Mouse (Mus musculus) lung, postnatal 0 days (tissue): ENCODE measurements around the gene Zmynd8. TPM values are rescaled to one million over a fixed set of nuclear protein-coding genes. Genes with fewer than 3 reads are reported as not detected.

ENCODE experiments used
- ATAC-seq: fragments of 200-750 bp; cut with Nextera tagmentation; 2 replicates; pipeline ENCODE4 v1.8.0; 2017; ENCODE audit warnings: moderate library complexity
- DNase-seq: peaks from one replicate; pipeline ENCODE4 v3.0.0-alpha.2; 2016; ENCODE audit warnings: low spot score
- H3K27ac ChIP-seq: fragments of 300-500 bp; sonication (generic); 2 replicates; pipeline ENCODE4 v1.5.1; 2014; ENCODE audit warnings: antibody characterized with exemption, mild to moderate bottlenecking, low read length, mixed read lengths
- H3K27me3 ChIP-seq: fragments of 300-500 bp; sonication (generic); replicated peaks from 2 replicates; pipeline ENCODE4 v1.6.1; 2014; ENCODE audit warnings: low read length, mixed read lengths; ENCODE audit not compliant: insufficient read depth
- H3K36me3 ChIP-seq: fragments of 300-500 bp; sonication (generic); 2 replicates; pipeline ENCODE4 v1.6.1; 2014; ENCODE audit warnings: low read length, mixed read lengths; ENCODE audit not compliant: insufficient read depth
- H3K4me1 ChIP-seq: fragments of 300-500 bp; sonication (generic); 2 replicates; pipeline ENCODE4 v1.6.1; 2014; ENCODE audit warnings: antibody characterized with exemption, low read depth, low read length, mixed read lengths; ENCODE audit not compliant: insufficient read depth
- H3K4me2 ChIP-seq: fragments of 300-500 bp; sonication (generic); replicated peaks from 2 replicates; pipeline ENCODE4 v1.6.1; 2014; ENCODE audit warnings: low read depth, mild to moderate bottlenecking, low read length, moderate library complexity, mixed read lengths
- H3K4me3 ChIP-seq: fragments of 300-500 bp; sonication (generic); 2 replicates; pipeline ENCODE4 v1.5.1; 2014; ENCODE audit warnings: low read depth, low read length
- H3K9ac ChIP-seq: fragments of 300-500 bp; sonication (generic); replicated peaks from 2 replicates; pipeline ENCODE4 v1.6.1; 2014; ENCODE audit warnings: low read depth, mild to moderate bottlenecking
- H3K9me3 ChIP-seq: fragments of 300-500 bp; sonication (generic); 2 replicates; pipeline ENCODE4 v1.6.1; 2016; ENCODE audit warnings: low read length, mixed read lengths
- CTCF ChIP-seq: IDR thresholded peaks from 2 replicates; pipeline ENCODE4 v1.5.1; 2016; ENCODE audit warnings: antibody characterized with exemption, mild to moderate bottlenecking
- EP300 ChIP-seq: IDR thresholded peaks from 2 replicates; pipeline ENCODE4 v1.6.1; 2016; ENCODE audit warnings: antibody characterized with exemption, mild to moderate bottlenecking, control low read depth
- WGBS: fragments of 180-500 bp; shearing (Covaris S2); extraction: QIAGEN DNeasy Blood & Tissue Kit; methylation state at CpG from one replicate; pipeline ENCODE4 v1.1.7; 2014; 5-methylcytosine and 5-hydroxymethylcytosine counted together
- polyA plus RNA-seq: library from polyadenylated mRNA; unstranded; fragments of >200 nt; fragmentation: Nextera tagmentation; extraction: Ambion mirVana; gene quantifications from 2 replicates; pipeline ENCODE4 v1.2.1, GENCODE M21; 2015

The Zmynd8 gene
- polyA plus RNA-seq, 1 experiment from 2014 or later, result 32.1 TPM

DNA sequence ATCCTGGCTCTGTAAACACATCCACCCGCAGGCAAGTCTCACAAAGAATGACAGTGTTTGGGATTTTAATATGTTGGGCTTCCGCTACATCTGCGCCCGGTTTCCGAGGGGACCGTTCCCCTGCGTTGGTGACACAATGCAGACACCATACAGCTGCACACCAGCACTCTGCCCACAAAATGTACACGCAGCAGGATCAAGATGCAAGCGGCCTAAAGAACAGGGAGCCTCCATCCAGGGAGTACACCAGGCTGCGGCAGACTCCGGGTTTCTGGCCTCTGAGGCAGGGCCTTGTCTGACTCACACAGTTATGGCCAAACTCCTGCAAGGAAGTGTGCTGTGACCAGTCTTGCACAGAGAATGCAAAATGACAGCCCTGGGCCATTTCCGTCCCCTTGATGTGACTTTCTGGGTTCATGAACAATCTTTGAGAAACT is 31.8 kb downstream of the Zmynd8 start:
- Histone ChIP-seq H3K36me3 (no peaks in the 10 kb centered on the region), H3K4me2 (no peak overlapping the region), H3K27ac (peak overlapping the region; percentile 76), H3K9me3 (no peaks in the 10 kb centered on the region), H3K4me1 (peaks cover 28% of the 10 kb centered on the region), H3K9ac (no peak overlapping the region), H3K27me3 (no peaks in the 10 kb centered on the region), H3K4me3 (no peak overlapping the region)
- peak; percentile 5; the same call in 1 of the 2 replicates for TF ChIP-seq CTCF
- no peak for TF ChIP-seq EP300
- DNase-seq (peak; percentile 62), ATAC-seq (peak; percentile 21)
- 36% methylated on average over 12 of the region's 12 CpGs for WGBS

DNA sequence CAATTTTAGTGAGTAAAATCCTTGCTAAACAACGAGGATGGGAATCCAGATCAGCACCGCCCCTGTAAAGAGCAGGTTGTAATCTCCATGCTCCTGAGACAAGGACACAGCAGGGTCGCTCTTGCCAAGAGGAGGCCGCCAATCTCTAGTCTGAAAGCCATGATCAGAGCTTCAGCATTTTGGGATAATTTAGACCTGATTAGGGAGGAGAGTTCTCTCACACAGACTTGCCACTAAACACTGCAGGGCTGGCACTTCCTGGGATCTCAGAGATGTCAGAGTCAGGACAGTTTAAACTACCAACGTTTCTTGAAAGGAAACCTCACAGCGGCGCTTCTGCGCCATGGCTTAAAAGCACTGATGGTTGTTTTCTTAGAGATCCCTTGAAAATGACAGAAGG is 32.4 kb downstream of the Zmynd8 start:
- Histone ChIP-seq H3K36me3 (no peaks in the 10 kb centered on the region), H3K9ac (no peak overlapping the region), H3K4me3 (no peak overlapping the region), H3K27me3 (no peaks in the 10 kb centered on the region), H3K4me2 (no peak overlapping the region), H3K4me1 (peaks cover 26% of the 10 kb centered on the region; the same call in 1 of the 2 replicates), H3K9me3 (no peaks in the 10 kb centered on the region), H3K27ac (peak overlapping the region; percentile 76)
- DNase-seq (no peak), ATAC-seq (no peak)
- TF ChIP-seq EP300 (no peak), CTCF (no peak)
- WGBS, result 58% methylated on average over 8 of the region's 8 CpGs

DNA sequence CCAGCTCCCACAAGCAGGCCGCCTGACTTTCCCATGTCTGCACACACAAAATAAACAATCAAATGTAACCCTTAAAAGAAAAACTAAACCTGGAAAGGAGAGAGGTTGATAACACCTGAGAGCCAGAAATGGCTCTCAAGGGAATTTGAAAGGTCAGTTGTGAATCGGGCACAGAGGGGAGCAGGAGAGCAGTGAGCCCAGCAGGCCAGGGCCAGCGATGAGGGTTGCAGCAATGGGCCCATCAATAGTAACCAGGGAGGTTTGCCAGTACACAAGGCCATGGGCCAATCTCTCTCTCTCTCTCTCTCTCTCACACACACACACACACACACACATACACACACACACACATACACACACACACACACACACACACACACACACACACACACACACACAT is 34.0 kb downstream of the Zmynd8 start:
- no peak for DNase-seq
- peaks cover 27% of the 10 kb centered on the region; the same call in 1 of the 2 replicates for H3K4me1 ChIP-seq
- H3K36me3 ChIP-seq, result no peaks in the 10 kb centered on the region
- no peak for TF ChIP-seq CTCF
- no peak for TF ChIP-seq EP300
- ATAC-seq, result no peak
- H3K9ac ChIP-seq, result no peak overlapping the region
- H3K4me3 ChIP-seq, result no peak overlapping the region
- H3K27me3 ChIP-seq, result no peaks in the 10 kb centered on the region
- 42% methylated on average over 3 of the region's 3 CpGs for WGBS
- no peaks in the 10 kb centered on the region for H3K9me3 ChIP-seq
- H3K4me2 ChIP-seq, result no peak overlapping the region
- peak overlapping the region; percentile 69; the same call in 1 of the 2 replicates for H3K27ac ChIP-seq

DNA sequence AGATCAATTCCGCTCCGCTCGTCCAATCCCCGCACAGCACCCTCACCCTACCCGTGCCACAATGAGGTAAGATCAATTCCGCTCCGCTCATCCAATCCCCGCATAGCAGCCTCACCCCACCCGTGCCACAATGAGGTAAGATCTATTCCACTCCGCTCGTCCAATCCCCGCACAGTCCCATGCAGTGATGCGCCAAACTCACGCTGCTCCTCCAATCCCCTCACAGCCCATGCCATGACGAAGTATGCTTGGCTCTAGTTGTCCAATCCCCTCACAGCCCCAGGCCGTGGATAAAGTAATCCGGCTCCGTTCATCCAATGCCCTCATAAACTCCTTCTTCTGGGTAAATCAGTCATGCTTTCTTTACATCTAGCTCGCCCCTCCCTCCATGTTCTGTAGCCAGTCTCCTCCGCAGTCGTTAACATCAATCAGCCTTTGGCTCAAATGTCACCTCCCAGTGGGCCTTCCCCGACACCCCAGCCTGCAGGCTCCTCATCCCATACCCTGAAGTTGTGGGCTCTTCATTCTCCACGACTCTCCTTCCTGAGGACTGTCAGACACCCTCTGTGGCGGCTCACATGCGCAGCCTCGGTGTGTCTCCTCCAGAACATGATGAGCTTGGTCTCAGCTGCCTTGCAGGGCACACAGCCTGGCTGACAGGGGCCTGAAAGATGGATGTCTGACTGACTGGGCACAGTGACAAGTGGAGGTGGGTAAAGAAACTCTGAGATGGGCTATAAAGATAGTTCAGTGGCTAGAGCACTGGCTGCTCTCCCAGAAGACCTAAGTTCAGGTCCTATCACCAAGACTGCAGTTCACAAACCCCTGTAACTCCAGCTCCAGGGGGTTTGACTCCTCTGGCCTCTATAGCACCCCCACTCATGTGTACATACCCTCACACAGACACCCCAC is 36.9 kb downstream of the Zmynd8 start:
- no peak overlapping the region for H3K9ac ChIP-seq
- H3K4me2 ChIP-seq, result no peak overlapping the region
- ATAC-seq (no peak), DNase-seq (no peak)
- WGBS, result 88% methylated on average over 26 of the region's 26 CpGs
- no peaks in the 10 kb centered on the region for H3K27me3 ChIP-seq
- H3K4me3 ChIP-seq, result no peak overlapping the region
- H3K36me3 ChIP-seq, result no peaks in the 10 kb centered on the region
- H3K27ac ChIP-seq, result no peak overlapping the region
- H3K4me1 ChIP-seq, result peaks cover 37% of the 10 kb centered on the region
- no peak for TF ChIP-seq EP300
- no peak for TF ChIP-seq CTCF
- no peaks in the 10 kb centered on the region for H3K9me3 ChIP-seq

DNA sequence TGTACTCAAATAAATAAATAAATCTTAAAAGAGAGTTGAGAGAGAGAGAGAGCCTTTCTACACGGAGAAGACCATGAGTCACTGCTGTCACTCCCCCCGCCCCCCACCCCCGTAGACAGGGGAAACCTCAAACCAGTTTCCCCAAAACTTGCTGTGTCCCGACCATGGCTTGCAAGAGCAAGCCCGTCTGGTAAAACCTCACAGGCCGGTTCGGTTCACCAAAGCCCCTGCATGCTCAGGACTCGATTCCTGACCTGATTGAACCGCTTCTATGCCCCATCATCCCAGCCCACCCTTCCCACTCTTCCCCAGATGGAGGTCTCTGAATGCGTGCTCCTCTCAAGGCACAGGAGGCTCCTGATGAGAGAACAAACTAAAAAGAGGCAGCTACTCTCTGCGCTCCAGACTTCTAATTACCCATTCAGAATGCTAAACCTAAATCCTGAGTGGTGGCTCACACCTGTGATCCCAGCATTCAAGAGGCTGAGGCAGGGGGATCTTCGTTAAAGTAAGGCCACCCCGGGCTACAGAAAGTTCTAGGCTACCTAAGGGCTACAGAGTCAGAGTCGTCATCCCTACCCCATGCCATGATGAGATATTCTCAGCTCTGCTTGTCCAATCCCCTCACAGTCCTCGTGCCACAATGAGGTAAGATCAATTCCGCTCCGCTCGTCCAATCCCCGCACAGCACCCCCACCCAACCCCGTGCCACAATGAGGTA is 37.7 kb downstream of the Zmynd8 start:
- peaks cover 42% of the 10 kb centered on the region for H3K4me1 ChIP-seq
- H3K27ac ChIP-seq, result no peak overlapping the region
- no peaks in the 10 kb centered on the region for H3K9me3 ChIP-seq
- no peak overlapping the region for H3K9ac ChIP-seq
- TF ChIP-seq EP300 (no peak), CTCF (no peak)
- H3K27me3 ChIP-seq, result no peaks in the 10 kb centered on the region
- no peak for DNase-seq
- WGBS, result 91% methylated on average over 20 of the region's 20 CpGs
- no peaks in the 10 kb centered on the region for H3K36me3 ChIP-seq
- no peak overlapping the region for H3K4me3 ChIP-seq
- no peak overlapping the region for H3K4me2 ChIP-seq
- ATAC-seq, result no peak

DNA sequence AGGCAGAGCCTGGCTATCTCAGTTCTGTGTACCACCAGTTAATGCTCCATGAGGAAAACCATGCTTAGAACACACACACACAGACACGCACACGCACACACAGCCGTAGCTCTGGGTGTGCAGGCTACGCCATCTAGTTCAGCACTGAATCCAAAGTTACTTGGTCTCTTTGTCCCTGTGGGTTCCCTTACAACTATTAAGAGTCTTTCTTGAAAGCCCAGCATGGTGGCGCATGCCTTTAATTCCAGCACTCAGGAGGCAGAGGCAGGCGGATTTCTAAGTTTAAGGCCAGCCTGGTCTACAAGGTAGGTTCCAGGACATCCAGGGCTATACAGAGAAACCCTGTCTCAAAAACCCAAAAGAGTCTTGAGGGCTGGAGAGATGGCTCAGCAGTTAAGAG is 38.4 kb downstream of the Zmynd8 start:
- TF ChIP-seq CTCF (no peak), EP300 (no peak)
- no peak overlapping the region for H3K9ac ChIP-seq
- peaks cover 47% of the 10 kb centered on the region for H3K4me1 ChIP-seq
- H3K27ac ChIP-seq, result peak overlapping the region; percentile 96
- 96% methylated on average over 6 of the region's 6 CpGs for WGBS
- H3K4me3 ChIP-seq, result no peak overlapping the region
- no peak overlapping the region for H3K4me2 ChIP-seq
- no peak for ATAC-seq
- DNase-seq, result no peak
- no peaks in the 10 kb centered on the region for H3K9me3 ChIP-seq
- H3K27me3 ChIP-seq, result no peaks in the 10 kb centered on the region
- H3K36me3 ChIP-seq, result no peaks in the 10 kb centered on the region
